Mouse (Mus musculus) kidney, adult 2 months (tissue): ENCODE results near the gene Aplf. TPM values are rescaled to one million over a fixed set of nuclear protein-coding genes. Genes with fewer than 3 reads are reported as not detected.

Source experiments
- DNase-seq: peaks from one replicate; pipeline ENCODE4 v3.0.0; 2021
- H3K27ac ChIP-seq: fragments of 200-500 bp; 2 replicates; pipeline ENCODE4 v1.5.1; 2012; ENCODE audit warnings: low read depth, low read length, control low read depth, inconsistent platforms; ENCODE audit not compliant: insufficient read depth
- H3K27me3 ChIP-seq: fragments of 200-500 bp; replicated peaks from 2 replicates; pipeline ENCODE4 v1.6.1; 2012; ENCODE audit warnings: mild to moderate bottlenecking, moderate library complexity, low read length, inconsistent platforms; ENCODE audit not compliant: control insufficient read depth, insufficient read depth
- H3K36me3 ChIP-seq: fragments of 200-500 bp; 2 replicates; pipeline ENCODE4 v1.6.1; 2012; ENCODE audit warnings: mild to moderate bottlenecking, moderate library complexity, low read length, inconsistent platforms; ENCODE audit not compliant: control insufficient read depth, insufficient read depth
- H3K4me1 ChIP-seq: fragments of 200-500 bp; 2 replicates; pipeline ENCODE4 v1.6.1; 2011; ENCODE audit warnings: low read length; ENCODE audit not compliant: control insufficient read depth, insufficient read depth
- H3K4me3 ChIP-seq: fragments of 200-500 bp; 2 replicates; pipeline ENCODE4 v1.5.1; 2011; ENCODE audit warnings: mild to moderate bottlenecking, low read depth, low read length, control low read depth; ENCODE audit not compliant: insufficient read depth
- CTCF ChIP-seq: fragments of 200-500 bp; conservative IDR thresholded peaks from 2 replicates; pipeline ENCODE4 v1.5.1; 2011; ENCODE audit warnings: low read depth, mild to moderate bottlenecking, control low read depth, low read length, moderate library complexity, mixed read lengths; ENCODE audit not compliant: insufficient read depth, insufficient read length
- POLR2A ChIP-seq: fragments of 200-500 bp; IDR thresholded peaks from one replicate; pipeline ENCODE4 v1.6.1; 2011; ENCODE audit warnings: low read depth, low read length, control low read depth
- WGBS: fragments of 180-500 bp; shearing (Covaris S2); methylation state at CpG from one replicate; pipeline ENCODE4 v1.1.7; 2018; 5-methylcytosine and 5-hydroxymethylcytosine counted together
- polyA plus RNA-seq: library from polyadenylated mRNA; depleted of rRNA; stranded (reverse); fragments of >200 nt; gene quantifications from 2 replicates; pipeline ENCODE4 v1.2.3, GENCODE M21; 2012; rRNA removed

Aplf gene
- 2.6 TPM in 2 replicates for polyA plus RNA-seq

GRCm38 (mm10) chr6:87671771-87672517, at the start of gene Aplf:
Gene Aplf (minus strand): TSS chr6:87672193.
- under 1% methylated on average over 33 of the region's 33 CpGs for WGBS
- 0 out of 2 replicates have a peak, but pooled peaks cover 5% of the 10 kb centered on the region for H3K4me1 ChIP-seq
- no peaks in the 10 kb centered on the region for H3K27me3 ChIP-seq
- TF ChIP-seq POLR2A (no peak), CTCF (no peak)
- H3K27ac ChIP-seq = no peak within 1 kb of the TSS
- peak within 1 kb of the TSS; percentile 71 for H3K4me3 ChIP-seq
- H3K36me3 ChIP-seq = no peaks in the 10 kb centered on the region
- DNase-seq = peak; percentile 97

DNA sequence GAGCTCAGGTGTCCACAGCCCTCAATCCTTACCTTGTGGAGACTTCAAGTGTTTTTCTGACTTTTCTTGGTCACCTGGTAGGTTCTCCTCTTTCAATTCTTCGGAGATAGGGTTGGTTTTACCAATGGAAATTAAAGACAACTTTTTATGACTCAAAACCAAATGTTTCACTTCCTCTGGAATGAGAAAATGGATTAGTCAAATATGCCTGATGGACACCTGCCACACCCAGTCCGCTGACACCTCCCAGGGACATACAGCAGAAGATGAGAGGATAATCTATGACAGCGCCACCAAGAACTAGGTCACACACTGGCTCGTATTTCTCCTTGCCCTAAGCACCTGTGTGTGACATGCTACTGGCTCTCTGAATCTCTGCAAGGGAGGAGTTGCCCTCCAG, 42.1 kb upstream of the Aplf start:
- no peaks in the 10 kb centered on the region for H3K27me3 ChIP-seq
- 91% methylated on average over 4 of the region's 4 CpGs for WGBS
- H3K4me3 ChIP-seq = no peak overlapping the region
- no peaks in the 10 kb centered on the region for H3K36me3 ChIP-seq
- TF ChIP-seq POLR2A (no peak), CTCF (no peak)
- no peak overlapping the region for H3K27ac ChIP-seq
- DNase-seq = no peak
- no peaks in the 10 kb centered on the region for H3K4me1 ChIP-seq

DNA sequence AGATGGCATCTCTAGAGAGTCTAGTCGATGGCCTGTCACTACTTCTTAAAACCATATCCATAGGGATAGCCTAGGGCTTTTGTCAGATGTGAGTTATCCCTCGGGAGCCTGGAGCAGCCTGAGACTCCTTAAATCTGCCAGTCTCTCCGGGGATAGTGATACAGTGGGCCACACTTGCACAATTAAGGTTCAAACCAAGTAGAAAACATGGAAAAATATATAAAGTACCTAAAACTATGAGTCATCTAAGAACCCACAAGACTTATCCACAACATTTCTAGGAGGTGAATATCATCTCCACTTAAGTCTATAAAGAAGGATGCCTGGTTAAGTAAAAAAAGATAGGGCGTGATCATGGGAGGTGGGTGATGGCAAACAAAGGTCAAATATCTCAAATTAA, 40.3 kb upstream of the Aplf start:
- TF ChIP-seq POLR2A = no peak
- no peak overlapping the region for H3K27ac ChIP-seq
- no peak overlapping the region for H3K4me3 ChIP-seq
- no peaks in the 10 kb centered on the region for H3K36me3 ChIP-seq
- H3K27me3 ChIP-seq = no peaks in the 10 kb centered on the region
- H3K4me1 ChIP-seq = no peaks in the 10 kb centered on the region
- DNase-seq = no peak
- WGBS = 86% methylated on average over 4 of the region's 4 CpGs

DNA sequence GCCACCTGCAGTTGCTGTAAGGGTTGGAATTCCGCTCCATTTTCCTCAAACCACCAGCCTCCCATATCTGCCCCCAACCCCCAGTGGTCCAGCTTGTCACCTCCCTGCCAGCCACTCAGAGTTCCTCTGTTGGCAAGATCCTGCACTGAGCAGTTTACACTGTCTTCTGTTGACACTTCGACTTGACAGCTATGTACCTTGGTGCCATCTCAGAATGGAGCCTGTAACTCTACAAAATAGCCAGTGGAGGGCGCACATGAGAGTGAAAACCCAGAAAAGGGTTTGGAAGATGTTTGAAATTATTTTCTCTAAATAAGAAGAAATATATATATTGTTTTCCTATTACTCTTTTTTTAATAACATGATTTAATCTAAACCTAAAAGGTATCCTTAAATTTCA, 34.3 kb upstream of the Aplf start:
- 46% methylated on average over 3 of the region's 3 CpGs for WGBS
- no peak overlapping the region for H3K4me3 ChIP-seq
- H3K4me1 ChIP-seq = no peaks in the 10 kb centered on the region
- H3K27ac ChIP-seq = no peak overlapping the region
- no peaks in the 10 kb centered on the region for H3K27me3 ChIP-seq
- DNase-seq = no peak
- H3K36me3 ChIP-seq = no peaks in the 10 kb centered on the region
- TF ChIP-seq POLR2A (no peak), CTCF (0 out of 2 replicates have a peak, but pooled peaks have one; percentile 13)

DNA sequence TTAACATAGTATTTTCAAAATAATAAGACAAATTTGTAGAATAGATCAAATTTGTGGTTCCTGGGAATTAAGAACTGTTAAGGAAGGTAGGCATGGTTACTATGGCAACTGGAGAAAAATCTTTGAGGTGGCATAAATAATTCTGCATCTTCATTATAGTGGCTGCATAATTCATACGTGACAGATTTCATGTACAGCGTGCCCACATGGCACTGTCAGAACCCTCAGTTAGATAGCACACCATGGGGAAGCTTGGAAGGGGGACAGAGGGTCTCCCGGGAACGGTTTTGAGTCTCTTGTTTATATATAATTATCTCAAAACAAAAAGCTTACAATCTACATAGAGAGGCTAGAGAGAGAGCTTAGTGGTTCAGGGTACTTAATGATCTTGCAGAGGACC, 24.6 kb upstream of the Aplf start:
- TF ChIP-seq POLR2A (no peak), CTCF (no peak)
- Histone ChIP-seq H3K4me1 (peaks cover 3% of the 10 kb centered on the region; the same call in 1 of the 2 replicates), H3K27ac (no peak overlapping the region), H3K36me3 (no peaks in the 10 kb centered on the region), H3K27me3 (no peaks in the 10 kb centered on the region), H3K4me3 (no peak overlapping the region)
- no peak for DNase-seq
- 92% methylated on average over 4 of the region's 4 CpGs for WGBS

DNA sequence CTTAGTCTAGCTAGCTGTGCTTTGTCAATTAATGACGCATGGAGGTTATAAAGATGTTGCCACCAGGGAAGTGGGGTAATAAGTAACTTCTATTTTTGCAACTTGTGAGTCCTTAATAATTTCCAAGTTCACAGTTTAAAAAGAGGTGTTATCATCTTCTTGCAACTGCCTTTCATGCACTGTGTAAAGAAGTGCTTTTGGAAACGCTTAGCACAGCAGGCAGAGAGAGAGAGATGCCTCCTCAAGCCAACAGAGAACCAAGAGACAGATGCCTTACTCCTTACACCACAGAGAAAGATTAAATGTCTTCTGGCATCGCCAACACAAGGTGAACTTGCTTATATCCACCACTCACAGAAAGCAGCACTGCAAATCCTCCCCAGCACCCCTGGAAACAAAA, 24.0 kb upstream of the Aplf start:
- peaks cover 3% of the 10 kb centered on the region; the same call in 1 of the 2 replicates for H3K4me1 ChIP-seq
- TF ChIP-seq CTCF (no peak), POLR2A (no peak)
- H3K4me3 ChIP-seq = no peak overlapping the region
- H3K27ac ChIP-seq = no peak overlapping the region
- H3K27me3 ChIP-seq = no peaks in the 10 kb centered on the region
- peak; percentile 18 for DNase-seq
- no peaks in the 10 kb centered on the region for H3K36me3 ChIP-seq
- 37% methylated on average over 3 of the region's 3 CpGs for WGBS

- TF ChIP-seq POLR2A (no peak), CTCF (no peak)
- Histone ChIP-seq H3K36me3 (no peaks in the 10 kb centered on the region), H3K27ac (no peak overlapping the region), H3K27me3 (no peaks in the 10 kb centered on the region), H3K4me3 (no peak overlapping the region), H3K4me1 (no peaks in the 10 kb centered on the region)
- WGBS = 75% methylated on average over 3 of the region's 3 CpGs
- DNase-seq = no peak
Measured at GRCm38 (mm10) chr6:87680418-87680817, 8.4 kb upstream of the Aplf start.
